Mouse (Mus musculus) kidney, embryonic 16.5 days (tissue): ENCODE results near the gene Mfsd6l. TPM values are rescaled to one million over a fixed set of nuclear protein-coding genes. Genes with fewer than 3 reads are reported as not detected.

Source experiments
- ATAC-seq: fragments of 200-750 bp; cut with Nextera tagmentation; 2 replicates; pipeline ENCODE4 v1.8.0; 2017; ENCODE audit warnings: moderate TSS enrichment; ENCODE audit not compliant: low FRiP score, low TSS enrichment
- H3K27ac ChIP-seq: fragments of 300-500 bp; sonication (generic); 2 replicates; pipeline ENCODE4 v1.5.1; 2014; ENCODE audit warnings: low read length
- H3K27me3 ChIP-seq: fragments of 300-500 bp; sonication (generic); 2 replicates; pipeline ENCODE4 v1.6.1; 2014; ENCODE audit warnings: low read length, control low read depth, mixed read lengths; ENCODE audit not compliant: insufficient read depth
- H3K36me3 ChIP-seq: fragments of 300-500 bp; sonication (generic); 2 replicates; pipeline ENCODE4 v1.6.1; 2014; ENCODE audit warnings: low read length, control low read depth, mixed read lengths; ENCODE audit not compliant: insufficient read depth
- H3K4me1 ChIP-seq: fragments of 300-500 bp; sonication (generic); 2 replicates; pipeline ENCODE4 v1.6.1; 2014; ENCODE audit warnings: low read length, control low read depth, mixed read lengths; ENCODE audit not compliant: insufficient read depth
- H3K4me2 ChIP-seq: fragments of 300-500 bp; sonication (generic); replicated peaks from 2 replicates; pipeline ENCODE4 v1.6.1; 2014; ENCODE audit warnings: low read depth, low read length
- H3K4me3 ChIP-seq: fragments of 300-500 bp; sonication (generic); 2 replicates; pipeline ENCODE4 v1.5.1; 2014; ENCODE audit warnings: mild to moderate bottlenecking, low read length
- H3K9ac ChIP-seq: fragments of 300-500 bp; sonication (generic); replicated peaks from 2 replicates; pipeline ENCODE4 v1.6.1; 2014; ENCODE audit warnings: low read length
- H3K9me3 ChIP-seq: fragments of 300-500 bp; sonication (generic); 2 replicates; pipeline ENCODE4 v1.6.1; 2016; ENCODE audit warnings: low read length, control low read depth
- WGBS: fragments of 180-500 bp; shearing (Covaris S2); extraction: QIAGEN DNeasy Blood & Tissue Kit; methylation state at CpG from one replicate; pipeline ENCODE4 v1.1.7; 2014; 5-methylcytosine and 5-hydroxymethylcytosine counted together
- polyA plus RNA-seq: library from polyadenylated mRNA; unstranded; fragments of >200 nt; fragmentation: Nextera tagmentation; extraction: Ambion mirVana; gene quantifications from 2 replicates; pipeline ENCODE4 v1.2.1, GENCODE M21; 2015

Gene Mfsd6l
- polyA plus RNA-seq, result 2.6 and 2.9 TPM in 2 replicates

GRCm38 (mm10) chr11:68555918-68556584 is at the start of gene Mfsd6l:
Mfsd6l (plus strand) TSS chr11:68556186.
- Histone ChIP-seq H3K9me3 (no peaks in the 10 kb centered on the region), H3K36me3 (no peaks in the 10 kb centered on the region)

DNA sequence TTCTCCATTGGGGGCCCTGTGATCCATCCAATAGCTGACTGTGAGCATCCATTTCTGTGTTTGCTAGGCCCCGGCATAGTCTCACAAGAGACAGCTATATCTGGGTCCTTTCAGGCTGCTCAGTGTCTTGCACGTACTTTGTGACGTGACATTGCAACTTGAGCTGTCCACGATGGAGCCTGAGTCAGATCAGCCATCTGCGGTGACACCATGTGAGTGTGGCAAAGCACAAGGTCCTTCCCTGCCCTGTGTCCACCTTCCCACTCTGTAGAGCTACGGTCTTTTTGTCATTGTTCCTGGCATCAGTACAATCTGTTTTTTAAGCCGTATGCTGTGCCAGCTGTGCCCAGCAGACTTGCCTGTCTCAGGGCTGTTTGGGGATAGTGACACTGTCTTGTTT is 48.7 kb upstream of the Mfsd6l start:
- no peaks in the 10 kb centered on the region for H3K9me3 ChIP-seq
- no peaks in the 10 kb centered on the region for H3K36me3 ChIP-seq
- H3K4me3 ChIP-seq, result no peak overlapping the region
- ATAC-seq, result no peak
- 77% methylated on average over 7 of the region's 7 CpGs for WGBS
- H3K4me1 ChIP-seq, result no peaks in the 10 kb centered on the region
- H3K4me2 ChIP-seq, result no peak overlapping the region
- H3K27ac ChIP-seq, result no peak overlapping the region
- no peaks in the 10 kb centered on the region for H3K27me3 ChIP-seq
- no peak overlapping the region for H3K9ac ChIP-seq

More at GRCm38 (mm10) chr11:68555918-68556584, at the start of gene Mfsd6l:
- ATAC-seq, result peak; percentile 78
- Histone ChIP-seq H3K4me1 (peaks cover 8% of the 10 kb centered on the region), H3K27me3 (no peaks in the 10 kb centered on the region), H3K27ac (no peak within 1 kb of the TSS), H3K4me3 (peak within 1 kb of the TSS; percentile 49), H3K4me2 (peak within 1 kb of the TSS; percentile 56), H3K9ac (peak within 1 kb of the TSS; percentile 54)
- WGBS, result 7% methylated on average over 37 of the region's 37 CpGs

DNA sequence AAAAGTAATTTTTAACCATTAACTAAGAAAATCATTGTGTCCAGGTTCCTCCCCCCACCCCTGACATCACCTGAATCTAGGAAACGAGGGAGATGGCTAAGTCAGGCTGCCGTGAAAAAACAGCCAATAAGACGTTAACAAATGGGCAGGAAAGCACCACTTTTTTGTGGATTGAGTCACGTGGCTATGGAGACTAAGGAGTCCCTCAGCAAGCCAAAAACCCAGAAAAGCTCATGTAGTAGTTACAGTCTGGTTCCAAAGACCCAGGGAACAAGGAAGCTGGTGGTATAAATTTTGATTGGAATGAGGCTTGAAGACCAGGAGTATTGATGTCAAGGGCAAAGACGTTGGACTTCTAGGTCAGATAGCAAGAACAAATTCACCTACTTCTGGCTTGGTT is 47.4 kb upstream of the Mfsd6l start:
- no peaks in the 10 kb centered on the region for H3K36me3 ChIP-seq
- no peak overlapping the region for H3K4me2 ChIP-seq
- no peak for ATAC-seq
- H3K9me3 ChIP-seq, result no peaks in the 10 kb centered on the region
- no peak overlapping the region for H3K27ac ChIP-seq
- no peaks in the 10 kb centered on the region for H3K4me1 ChIP-seq
- no peak overlapping the region for H3K9ac ChIP-seq
- H3K4me3 ChIP-seq, result no peak overlapping the region
- 70% methylated on average over 5 of the region's 5 CpGs for WGBS
- no peaks in the 10 kb centered on the region for H3K27me3 ChIP-seq

GRCm38 (mm10) chr11:68509194-68509593 is 46.8 kb upstream of the Mfsd6l start:
- WGBS, result 76% methylated on average over 2 of the region's 2 CpGs
- H3K4me3 ChIP-seq, result no peak overlapping the region
- no peak for ATAC-seq
- no peaks in the 10 kb centered on the region for H3K27me3 ChIP-seq
- no peaks in the 10 kb centered on the region for H3K36me3 ChIP-seq
- H3K9ac ChIP-seq, result no peak overlapping the region
- H3K4me2 ChIP-seq, result no peak overlapping the region
- no peaks in the 10 kb centered on the region for H3K9me3 ChIP-seq
- H3K4me1 ChIP-seq, result no peaks in the 10 kb centered on the region
- no peak overlapping the region for H3K27ac ChIP-seq

- Histone ChIP-seq H3K4me1 (no peaks in the 10 kb centered on the region), H3K27me3 (no peaks in the 10 kb centered on the region), H3K4me2 (no peak overlapping the region), H3K9ac (no peak overlapping the region), H3K36me3 (no peaks in the 10 kb centered on the region), H3K4me3 (no peak overlapping the region), H3K9me3 (peaks cover under 1% of the 10 kb centered on the region), H3K27ac (no peak overlapping the region)
- ATAC-seq, result no peak
- WGBS, result 24% methylated on average over 3 of the region's 3 CpGs
Observed at GRCm38 (mm10) chr11:68513969-68514368, 42.0 kb upstream of the Mfsd6l start.

DNA sequence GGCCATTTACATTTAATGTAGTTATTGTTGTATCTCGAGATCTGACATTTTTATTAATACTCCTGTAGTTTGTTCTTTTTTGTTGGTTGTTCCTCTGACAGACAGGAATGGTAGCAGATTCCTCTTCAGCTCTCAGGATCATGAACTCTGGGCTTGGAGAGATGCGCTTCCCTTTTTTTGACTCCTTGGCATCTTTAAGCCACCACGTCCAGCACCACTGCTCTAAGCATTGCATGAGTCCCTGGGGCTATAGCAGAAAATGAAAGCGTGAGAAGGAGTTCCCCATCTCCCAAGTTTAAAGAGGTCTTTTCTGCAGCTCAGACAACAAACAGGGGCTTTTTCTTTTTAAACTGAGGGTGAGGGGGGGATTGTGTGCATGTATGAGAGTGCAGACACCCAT is 36.6 kb upstream of the Mfsd6l start:
- H3K4me2 ChIP-seq, result no peak overlapping the region
- no peak overlapping the region for H3K9ac ChIP-seq
- no peaks in the 10 kb centered on the region for H3K27me3 ChIP-seq
- no peaks in the 10 kb centered on the region for H3K4me1 ChIP-seq
- no peak overlapping the region for H3K27ac ChIP-seq
- H3K4me3 ChIP-seq, result no peak overlapping the region
- WGBS, result 94% methylated on average over 4 of the region's 4 CpGs
- no peaks in the 10 kb centered on the region for H3K36me3 ChIP-seq
- peaks cover 7% of the 10 kb centered on the region for H3K9me3 ChIP-seq
- no peak for ATAC-seq

- 95% methylated on average over 5 of the region's 5 CpGs for WGBS
- Histone ChIP-seq H3K9me3 (peaks cover 7% of the 10 kb centered on the region), H3K4me3 (no peak overlapping the region), H3K27ac (no peak overlapping the region), H3K36me3 (no peaks in the 10 kb centered on the region), H3K9ac (no peak overlapping the region), H3K27me3 (no peaks in the 10 kb centered on the region), H3K4me2 (no peak overlapping the region), H3K4me1 (no peaks in the 10 kb centered on the region)
- ATAC-seq, result no peak
Observed at GRCm38 (mm10) chr11:68519815-68520214, 36.2 kb upstream of the Mfsd6l start.

DNA sequence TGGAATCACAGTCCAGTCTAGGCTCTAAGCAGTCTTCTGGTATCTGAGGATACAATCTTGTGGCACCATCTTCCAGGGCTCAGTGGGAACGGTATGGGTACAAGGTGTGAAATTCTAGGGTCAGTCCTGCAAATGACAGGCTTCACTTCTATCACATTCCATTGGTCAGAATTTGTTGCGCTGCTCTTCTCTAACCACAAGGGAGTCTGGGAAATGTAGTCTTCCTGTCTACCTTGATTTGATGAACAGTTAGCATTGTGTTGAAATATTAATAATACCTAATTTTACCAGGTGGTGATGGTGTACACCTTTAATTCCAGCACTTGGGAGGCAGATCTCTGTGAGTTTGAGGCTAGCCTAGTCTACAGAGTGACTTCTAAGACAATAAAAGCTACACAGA is 35.5 kb upstream of the Mfsd6l start:
- ATAC-seq, result no peak
- no peak overlapping the region for H3K4me2 ChIP-seq
- H3K4me3 ChIP-seq, result no peak overlapping the region
- H3K36me3 ChIP-seq, result no peaks in the 10 kb centered on the region
- H3K9ac ChIP-seq, result no peak overlapping the region
- H3K4me1 ChIP-seq, result no peaks in the 10 kb centered on the region
- no peaks in the 10 kb centered on the region for H3K27me3 ChIP-seq
- H3K27ac ChIP-seq, result no peak overlapping the region
- 83% methylated on average over 2 of the region's 2 CpGs for WGBS
- peaks cover 7% of the 10 kb centered on the region for H3K9me3 ChIP-seq

- 87% methylated on average over 5 of the region's 5 CpGs for WGBS
- no peak overlapping the region for H3K9ac ChIP-seq
- no peak for ATAC-seq
- H3K27ac ChIP-seq, result no peak overlapping the region
- H3K4me1 ChIP-seq, result no peaks in the 10 kb centered on the region
- peaks cover 7% of the 10 kb centered on the region for H3K9me3 ChIP-seq
- no peak overlapping the region for H3K4me3 ChIP-seq
- H3K27me3 ChIP-seq, result no peaks in the 10 kb centered on the region
- no peaks in the 10 kb centered on the region for H3K36me3 ChIP-seq
- no peak overlapping the region for H3K4me2 ChIP-seq
Observed at GRCm38 (mm10) chr11:68521352-68521751, 34.6 kb upstream of the Mfsd6l start.

GRCm38 (mm10) chr11:68526441-68526840 is 29.5 kb upstream of the Mfsd6l start:
- WGBS, result 68% methylated on average over 4 of the region's 4 CpGs
- no peak for ATAC-seq
- H3K36me3 ChIP-seq, result no peaks in the 10 kb centered on the region

More at GRCm38 (mm10) chr11:68526441-68526840, 29.5 kb upstream of the Mfsd6l start:
- Histone ChIP-seq H3K27me3 (no peaks in the 10 kb centered on the region), H3K4me1 (no peaks in the 10 kb centered on the region), H3K27ac (no peak overlapping the region), H3K9me3 (no peaks in the 10 kb centered on the region), H3K4me2 (no peak overlapping the region), H3K9ac (no peak overlapping the region), H3K4me3 (no peak overlapping the region)
